Mouse (Mus musculus) forebrain, embryonic 15.5 days (tissue): ENCODE measurements at regions not wholly inside any gene's neighbourhood (a gene's known extent, or its start where the extent isn't known, plus 50 kb on each side); places are given as distances from the start of the nearest gene placed in this dataset.

ENCODE experiments used
- ATAC-seq: fragments of 200-750 bp; cut with Nextera tagmentation; replicated peaks from 2 replicates; pipeline ENCODE4 v1.8.0; 2017; ENCODE audit warnings: mild to moderate bottlenecking, moderate TSS enrichment, moderate library complexity
- H3K27ac ChIP-seq: fragments of 300-500 bp; sonication (generic); replicated peaks from 2 replicates; pipeline ENCODE4 v1.5.1; 2015; ENCODE audit warnings: mild to moderate bottlenecking, inconsistent platforms
- H3K27me3 ChIP-seq: fragments of 300-500 bp; sonication (generic); 2 replicates; pipeline ENCODE4 v1.6.1; 2015; ENCODE audit warnings: inconsistent platforms
- H3K36me3 ChIP-seq: fragments of 300-500 bp; sonication (generic); 2 replicates; pipeline ENCODE4 v1.6.1; 2015; ENCODE audit warnings: mild to moderate bottlenecking, inconsistent platforms
- H3K4me1 ChIP-seq: fragments of 300-500 bp; sonication (generic); 2 replicates; pipeline ENCODE4 v1.6.1; 2015; ENCODE audit warnings: inconsistent platforms
- H3K4me2 ChIP-seq: fragments of 300-500 bp; sonication (generic); replicated peaks from 2 replicates; pipeline ENCODE4 v1.6.1; 2015; ENCODE audit warnings: mild to moderate bottlenecking, inconsistent platforms
- H3K4me3 ChIP-seq: fragments of 300-500 bp; sonication (generic); 2 replicates; pipeline ENCODE4 v1.5.1; 2015; ENCODE audit warnings: mild to moderate bottlenecking, inconsistent platforms
- H3K9ac ChIP-seq: fragments of 300-500 bp; sonication (generic); replicated peaks from 2 replicates; pipeline ENCODE4 v1.6.1; 2015; ENCODE audit warnings: mild to moderate bottlenecking, inconsistent platforms
- H3K9me3 ChIP-seq: fragments of 300-500 bp; sonication (generic); 2 replicates; pipeline ENCODE4 v1.6.1; 2016; ENCODE audit warnings: inconsistent platforms
- WGBS: fragments of 180-500 bp; shearing (Covaris S2); methylation state at CpG from one replicate; pipeline ENCODE4 v1.1.7; 2015; ENCODE audit warnings: mixed read lengths; 5-methylcytosine and 5-hydroxymethylcytosine counted together

GRCm38 (mm10) chr4:62870391-62870983 lies 94.9 kb upstream of the Zfp618 start:
- Histone ChIP-seq H3K4me1 (peaks cover 23% of the 10 kb centered on the region), H3K9me3 (no peaks in the 10 kb centered on the region), H3K9ac (0 out of 2 replicates have a peak overlapping the region, but pooled peaks have one; percentile 12), H3K36me3 (no peaks in the 10 kb centered on the region), H3K27me3 (peaks cover 8% of the 10 kb centered on the region; the same call in 1 of the 2 replicates), H3K27ac (no peak overlapping the region), H3K4me2 (no peak overlapping the region), H3K4me3 (no peak overlapping the region)
- 28% methylated on average over 14 of the region's 14 CpGs for whole genome bisulfite sequencing
- ATAC-seq, result peak; percentile 75

GRCm38 (mm10) chr4:62872562-62872961 lies 92.8 kb upstream of the Zfp618 start:
- peak; percentile 78 for ATAC-seq
- no peak overlapping the region for H3K4me2 ChIP-seq
- WGBS, result 43% methylated on average over 10 of the region's 10 CpGs

GRCm38 (mm10) chr4:62873986-62874385 lies 91.4 kb upstream of the Zfp618 start:
- Histone ChIP-seq H3K4me1 (peaks cover 23% of the 10 kb centered on the region), H3K27me3 (peaks cover 11% of the 10 kb centered on the region), H3K36me3 (no peaks in the 10 kb centered on the region), H3K9me3 (no peaks in the 10 kb centered on the region), H3K27ac (no peak overlapping the region), H3K4me2 (no peak overlapping the region; the same call in 1 of the 2 replicates), H3K9ac (no peak overlapping the region), H3K4me3 (no peak overlapping the region)
- ATAC-seq, result no peak
- WGBS, result 18% methylated on average over 12 of the region's 12 CpGs

More at GRCm38 (mm10) chr4:62872562-62872961, 92.8 kb upstream of the Zfp618 start:
- Histone ChIP-seq H3K27ac (no peak overlapping the region), H3K4me3 (no peak overlapping the region), H3K4me1 (peaks cover 23% of the 10 kb centered on the region), H3K9ac (no peak overlapping the region), H3K36me3 (no peaks in the 10 kb centered on the region), H3K27me3 (peaks cover 8% of the 10 kb centered on the region; the same call in 1 of the 2 replicates), H3K9me3 (no peaks in the 10 kb centered on the region)

- H3K9ac ChIP-seq, result no peak overlapping the region
- H3K9me3 ChIP-seq, result no peaks in the 10 kb centered on the region
- WGBS, result 84% methylated on average over 7 of the region's 7 CpGs
- H3K27ac ChIP-seq, result no peak overlapping the region
- H3K36me3 ChIP-seq, result no peaks in the 10 kb centered on the region
- no peak overlapping the region for H3K4me3 ChIP-seq
- peaks cover 9% of the 10 kb centered on the region for H3K27me3 ChIP-seq
- no peak for ATAC-seq
- peaks cover 13% of the 10 kb centered on the region for H3K4me1 ChIP-seq
- H3K4me2 ChIP-seq, result no peak overlapping the region
These were observed 87.3 kb upstream of the Zfp618 start for GRCm38 (mm10) chr4:62878063-62878462.

- no peak overlapping the region for H3K4me2 ChIP-seq
- no peak overlapping the region for H3K4me3 ChIP-seq
- H3K27me3 ChIP-seq, result peaks cover 11% of the 10 kb centered on the region
- no peak; the same call in 1 of the 2 replicates for ATAC-seq
- H3K4me1 ChIP-seq, result peaks cover 5% of the 10 kb centered on the region
- no peak overlapping the region for H3K9ac ChIP-seq
- no peaks in the 10 kb centered on the region for H3K9me3 ChIP-seq
- H3K36me3 ChIP-seq, result no peaks in the 10 kb centered on the region
- 73% methylated on average over 3 of the region's 3 CpGs for WGBS
- H3K27ac ChIP-seq, result no peak overlapping the region
These were observed 86.4 kb upstream of the Zfp618 start for GRCm38 (mm10) chr4:62878927-62879326.

- 74% methylated on average over 10 of the region's 11 CpGs for WGBS
- Histone ChIP-seq H3K27me3 (peaks cover 8% of the 10 kb centered on the region; the same call in 1 of the 2 replicates), H3K9me3 (no peaks in the 10 kb centered on the region), H3K4me2 (no peak overlapping the region), H3K4me1 (no peaks in the 10 kb centered on the region), H3K27ac (no peak overlapping the region), H3K36me3 (no peaks in the 10 kb centered on the region), H3K4me3 (no peak overlapping the region), H3K9ac (no peak overlapping the region)
- no peak for ATAC-seq
These were observed 83.5 kb upstream of the Zfp618 start for GRCm38 (mm10) chr4:62881824-62882223.

- H3K4me1 ChIP-seq, result no peaks in the 10 kb centered on the region
- 41% methylated on average over 8 of the region's 8 CpGs for WGBS
- no peak for ATAC-seq
- no peak overlapping the region for H3K9ac ChIP-seq
- no peaks in the 10 kb centered on the region for H3K36me3 ChIP-seq
- no peak overlapping the region for H3K4me2 ChIP-seq
- peaks cover 8% of the 10 kb centered on the region; the same call in 1 of the 2 replicates for H3K27me3 ChIP-seq
- no peak overlapping the region for H3K27ac ChIP-seq
- H3K4me3 ChIP-seq, result no peak overlapping the region
- H3K9me3 ChIP-seq, result no peaks in the 10 kb centered on the region
These were observed 83.1 kb upstream of the Zfp618 start for GRCm38 (mm10) chr4:62882276-62882675.

GRCm38 (mm10) chr4:62888736-62889135 lies 76.6 kb upstream of the Zfp618 start:
- ATAC-seq, result no peak
- WGBS, result 87% methylated on average over 7 of the region's 7 CpGs

GRCm38 (mm10) chr4:62889708-62890107 lies 75.7 kb upstream of the Zfp618 start:
- no peak overlapping the region for H3K4me2 ChIP-seq
- ATAC-seq, result 0 out of 2 replicates have a peak, but pooled peaks have one; percentile 23
- H3K27me3 ChIP-seq, result no peaks in the 10 kb centered on the region; the same call in 1 of the 2 replicates
- H3K9me3 ChIP-seq, result no peaks in the 10 kb centered on the region
- WGBS, result 41% methylated on average over 4 of the region's 4 CpGs
- H3K4me1 ChIP-seq, result no peaks in the 10 kb centered on the region
- no peak overlapping the region for H3K9ac ChIP-seq
- no peak overlapping the region for H3K4me3 ChIP-seq
- no peaks in the 10 kb centered on the region for H3K36me3 ChIP-seq
- no peak overlapping the region for H3K27ac ChIP-seq

More at GRCm38 (mm10) chr4:62888736-62889135, 76.6 kb upstream of the Zfp618 start:
- H3K4me3 ChIP-seq, result no peak overlapping the region
- no peaks in the 10 kb centered on the region for H3K4me1 ChIP-seq
- H3K27me3 ChIP-seq, result peaks cover under 1% of the 10 kb centered on the region; the same call in 1 of the 2 replicates
- no peak overlapping the region for H3K4me2 ChIP-seq
- H3K9me3 ChIP-seq, result no peaks in the 10 kb centered on the region
- no peak overlapping the region for H3K27ac ChIP-seq
- no peak overlapping the region for H3K9ac ChIP-seq
- H3K36me3 ChIP-seq, result no peaks in the 10 kb centered on the region

GRCm38 (mm10) chr4:62890588-62891580 lies 74.5 kb upstream of the Zfp618 start:
- 48% methylated on average over 21 of the region's 21 CpGs for WGBS
- Histone ChIP-seq H3K27ac (no peak overlapping the region), H3K4me3 (no peak overlapping the region), H3K4me1 (no peaks in the 10 kb centered on the region), H3K9me3 (no peaks in the 10 kb centered on the region), H3K27me3 (no peaks in the 10 kb centered on the region; the same call in 1 of the 2 replicates), H3K9ac (no peak overlapping the region), H3K4me2 (no peak overlapping the region), H3K36me3 (no peaks in the 10 kb centered on the region)
- no peak for ATAC-seq

GRCm38 (mm10) chr4:62912891-62913290 lies 52.5 kb upstream of the Zfp618 start:
- WGBS, result 78% methylated on average over 4 of the region's 4 CpGs
- Histone ChIP-seq H3K27ac (no peak overlapping the region), H3K4me1 (no peaks in the 10 kb centered on the region), H3K4me2 (no peak overlapping the region), H3K9ac (no peak overlapping the region), H3K9me3 (no peaks in the 10 kb centered on the region), H3K4me3 (no peak overlapping the region), H3K36me3 (no peaks in the 10 kb centered on the region), H3K27me3 (no peaks in the 10 kb centered on the region)
- ATAC-seq, result no peak
